ENCODE assay signal across 8 mouse cellular contexts in genomic region chr10:87860181-87861103, GRCm38 (mm10). TPM values are rescaled to one million over a fixed set of nuclear protein-coding genes. Genes with fewer than 3 reads are reported as not detected.
A peak's percentile ranks its signal among the peaks of the same experiment; 100 is the strongest.
DNase-seq lines count a peak whose midpoint lies in the region; ATAC-seq and TF ChIP-seq lines count a peak whose summit lies in the region.

No protein-coding gene starts in this region.

- peaks cover 29% of the 10 kb centered on the region for H3K4me1 ChIP-seq in forebrain, embryonic 15.5 days
- H3K4me1 ChIP-seq in hindbrain, embryonic 11.5 days (replicated peaks; ENCODE audit: control insufficient read depth, insufficient read depth, low read length) = peaks cover 2% of the 10 kb centered on the region; the same call in 1 of the 2 replicates
- H3K4me1 ChIP-seq in limb, embryonic 15.5 days = peaks cover 52% of the 10 kb centered on the region

- peak overlapping the region; percentile 73 for H3K4me2 ChIP-seq in forebrain, embryonic 15.5 days (replicated peaks)
- peak overlapping the region; percentile 75 for H3K4me2 ChIP-seq in hindbrain, embryonic 11.5 days (replicated peaks; ENCODE audit: low read depth, low read length)
- peak overlapping the region; percentile 75 for H3K4me2 ChIP-seq in limb, embryonic 15.5 days
- peak overlapping the region; percentile 92 for H3K4me2 ChIP-seq in myocyte (ENCODE audit: low read depth)

- no peaks in the 10 kb centered on the region for H3K36me3 ChIP-seq in forebrain, embryonic 15.5 days
- H3K36me3 ChIP-seq in hindbrain, embryonic 11.5 days (ENCODE audit: control insufficient read depth, insufficient read depth, low read length) = no peaks in the 10 kb centered on the region
- H3K36me3 ChIP-seq in limb, embryonic 15.5 days = 0 out of 2 replicates have a peak, but pooled peaks cover 4% of the 10 kb centered on the region
- H3K36me3 ChIP-seq in myocyte (ENCODE audit: control insufficient read depth, insufficient read depth) = no peaks in the 10 kb centered on the region

- H3ac ChIP-seq in myocyte (ENCODE audit: control insufficient read depth, insufficient read length) = no peak overlapping the region

- peaks cover 8% of the 10 kb centered on the region; the same call in 1 of the 2 replicates for H3K27me3 ChIP-seq in forebrain, embryonic 15.5 days
- no peaks in the 10 kb centered on the region for H3K27me3 ChIP-seq in hindbrain, embryonic 11.5 days (ENCODE audit: control insufficient read depth, insufficient read depth, low read length)
- peaks cover 20% of the 10 kb centered on the region; the same call in 1 of the 2 replicates for H3K27me3 ChIP-seq in limb, embryonic 15.5 days
- H3K27me3 ChIP-seq in myocyte (ENCODE audit: control insufficient read depth, insufficient read depth, insufficient read length) = no peaks in the 10 kb centered on the region

- peak overlapping the region; percentile 42 for H3K4me3 ChIP-seq in forebrain, embryonic 15.5 days
- peak overlapping the region; percentile 37 for H3K4me3 ChIP-seq in hindbrain, embryonic 11.5 days (ENCODE audit: low read depth, low read length)
- peak overlapping the region; percentile 50 for H3K4me3 ChIP-seq in limb, embryonic 15.5 days
- peak overlapping the region; percentile 22 for H3K4me3 ChIP-seq in myocyte

- no peak for TF ChIP-seq POLR2A in myocyte (IDR thresholded peaks at IDR 0.05; ENCODE audit: insufficient read length, low read depth)

- H3K9ac ChIP-seq in forebrain, embryonic 15.5 days (replicated peaks) = peak overlapping the region; percentile 41
- peak overlapping the region; percentile 38; the same call in 1 of the 2 replicates for H3K9ac ChIP-seq in hindbrain, embryonic 11.5 days (ENCODE audit: low read depth, low read length)
- peak overlapping the region; percentile 48 for H3K9ac ChIP-seq in limb, embryonic 15.5 days

- no peaks in the 10 kb centered on the region for H3K79me2 ChIP-seq in myocyte (ENCODE audit: control insufficient read depth, insufficient read depth)

- ATAC-seq in forebrain, embryonic 15.5 days (replicated peaks) = peak; percentile 53
- peak; percentile 66; the same call in 1 of the 2 replicates for ATAC-seq in hindbrain, embryonic 11.5 days (ENCODE audit: low FRiP score)
- ATAC-seq in limb, embryonic 15.5 days (ENCODE audit: insufficient number of reproducible peaks, low FRiP score, low TSS enrichment, low read depth) = no peak
- ATAC-seq in cerebellum, adult (ENCODE audit: insufficient number of reproducible peaks, low FRiP score, low TSS enrichment) = no peak

- WGBS in forebrain, embryonic 15.5 days = under 1% methylated on average over 30 of the region's 30 CpGs
- 1% methylated on average over 30 of the region's 30 CpGs for WGBS in hindbrain, embryonic 11.5 days
- 1% methylated on average over 30 of the region's 30 CpGs for WGBS in limb, embryonic 15.5 days

- no peaks in the 10 kb centered on the region for H3K9me3 ChIP-seq in forebrain, embryonic 15.5 days
- no peaks in the 10 kb centered on the region for H3K9me3 ChIP-seq in hindbrain, embryonic 11.5 days (ENCODE audit: control insufficient read depth, low read length)
- H3K9me3 ChIP-seq in limb, embryonic 15.5 days = no peaks in the 10 kb centered on the region

- H3K27ac ChIP-seq in forebrain, embryonic 15.5 days (replicated peaks) = no peak overlapping the region
- H3K27ac ChIP-seq in hindbrain, embryonic 11.5 days (ENCODE audit: low read depth, low read length) = no peak overlapping the region; the same call in 1 of the 2 replicates
- H3K27ac ChIP-seq in limb, embryonic 15.5 days = peak overlapping the region; percentile 93

- DNase-seq in 3T3-L1 (ENCODE audit: low read depth, low spot score) = peak; percentile 86
- DNase-seq in adipocyte (ENCODE audit: low spot score) = peak; percentile 45
- DNase-seq in hindbrain, embryonic 11.5 days (ENCODE audit: low spot score) = peak; percentile 64
- no peak for DNase-seq in layer of hippocampus, adult 18-20 months (ENCODE audit: low spot score in 2 of 2)

TF ChIP-seq in myocyte, 11 proteins besides CTCF, POLR2A, EP300 and RAD21:
- TF ChIP-seq MYOD1 (IDR thresholded peaks at IDR 0.05; ENCODE audit: control insufficient read depth in 1 of 3, insufficient read length in 2 of 3, low read depth in 2 of 3) (peak in 1 of 3 experiments; percentile 11), TCF3 (IDR thresholded peaks at IDR 0.05; ENCODE audit: insufficient read length, low read depth) (no peak)

RNA-seq across cellular contexts. Expression of gene Igf1, which starts 2.4 kb away (rescaled TPM):
- 3.8 and 4.6 TPM in 2 replicates for polyA plus RNA-seq in forebrain, embryonic 15.5 days (2015; fragmentation: Nextera tagmentation; extraction: Ambion mirVana)
- 32.7 and 33.8 TPM in 2 replicates for polyA plus RNA-seq in hindbrain, embryonic 11.5 days (2014; fragmentation: Nextera tagmentation; extraction: Ambion mirVana)
- 76.9 and 91.5 TPM in 2 replicates for polyA plus RNA-seq in limb, embryonic 15.5 days (2015; fragmentation: Nextera tagmentation; extraction: Ambion mirVana)
- polyA plus RNA-seq in myocyte (2012; fragmentation: generic; extraction: Trizol) = 0.48 TPM
- 1 to 10 TPM; 5.8 to 6.2 TPM for total RNA-seq in layer of hippocampus, adult 18-20 months (2021)

Comparison
In these comparisons a context has a peak if more than half of its experiments do, and no peak if none do; other contexts are left out.
1. DNase-seq: peak in 3T3-L1 (single experiment), adipocyte (single experiment) and hindbrain, embryonic 11.5 days (single experiment); none in layer of hippocampus, adult 18-20 months (0 of 2).
2. ATAC-seq: peak in forebrain, embryonic 15.5 days (single experiment) and hindbrain, embryonic 11.5 days (single experiment); none in limb, embryonic 15.5 days (single experiment) and cerebellum, adult (single experiment).
3. Peak in every context shown above with its lines, with median percentiles within 50 percentile points of each other: H3K4me2 ChIP-seq, H3K4me3 ChIP-seq and H3K9ac ChIP-seq.